Mouse (Mus musculus) kidney, adult 10 weeks (tissue): Measurements from ENCODE around the gene Syt8. TPM values are rescaled to one million over a fixed set of nuclear protein-coding genes. Genes with fewer than 3 reads are reported as not detected.

Source experiments
- polyA plus RNA-seq: library from polyadenylated mRNA; stranded (reverse); fragments of 350-450 nt; fragmentation: Illumina TruSeq; extraction: RNeasy Lipid Tissue Mini Kit (QIAGEN cat#74804); gene quantifications from one replicate; pipeline ENCODE4 v1.2.3, GENCODE M21; 2014; ENCODE audit warnings: low read depth, low replicate concordance

The Syt8 gene
- polyA plus RNA-seq = not detected

GRCm38 (mm10) chr7:142434137-142434865 lies at the start of gene Syt8:
Gene Syt8 (plus strand): TSS chr7:142434850.

GRCm38 (mm10) chr7:142387419-142388148 lies 47.1 kb upstream of the Syt8 start, which contains the start of gene Ctsd:
Gene Ctsd (minus strand): TSS chr7:142388038.

DNA sequence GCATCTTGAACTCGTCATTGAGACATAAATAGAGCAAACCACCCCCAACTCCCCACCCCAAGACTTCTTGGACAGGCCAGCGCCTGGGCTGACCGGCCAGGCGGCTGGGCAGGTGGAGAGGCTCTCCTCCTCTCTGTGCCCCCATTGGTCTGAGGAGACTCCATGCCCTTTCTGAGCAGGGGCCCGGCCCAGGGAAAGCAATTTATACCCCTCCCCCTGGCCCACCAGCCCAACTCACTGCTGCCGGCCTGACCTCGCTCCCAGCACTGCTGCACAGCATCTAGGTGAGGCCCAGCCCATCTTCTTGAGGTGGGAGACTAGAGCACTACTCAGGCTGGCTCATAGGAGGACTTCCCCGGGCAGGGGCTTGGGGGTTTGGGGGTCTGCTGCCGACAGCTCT lies 6.9 kb downstream of the Syt8 start, which contains the start of gene Tnni2:
Gene Tnni2, plus strand, starts transcription at position 224 of the 400 bp plus-strand sequence.

DNA sequence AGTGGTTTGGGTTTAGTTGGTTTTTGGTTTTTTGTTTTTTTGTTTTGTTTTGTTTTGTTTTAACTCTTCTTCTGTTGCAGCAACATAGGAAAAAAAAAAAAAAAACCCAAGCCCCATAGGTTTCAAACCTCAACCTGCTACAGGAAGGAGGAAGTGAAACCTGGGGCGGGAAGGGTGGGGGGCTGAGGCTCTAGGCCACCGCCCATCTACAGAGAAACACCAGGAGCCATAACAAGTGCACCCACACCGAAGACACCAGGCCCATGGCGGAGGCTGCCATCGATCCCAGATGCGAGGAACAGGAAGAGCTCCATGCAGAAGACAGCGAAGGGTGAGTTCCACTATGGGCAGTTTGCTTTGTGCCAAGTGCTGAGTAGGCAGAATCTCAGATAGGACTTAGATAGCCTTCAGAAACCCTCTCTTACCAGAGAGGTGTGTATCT lies 26.0 kb downstream of the Syt8 start, which contains the start of gene Lsp1:
Gene Lsp1, plus strand, starts transcription at position 174 of the 442 bp plus-strand sequence.

Other genes with a start within 250 kb of the Syt8 start
- gene Gm10153, start 244.5 kb upstream of the Syt8 start, polyA plus RNA-seq = not detected
- not detected for gene Krtap5-3, start 233.5 kb upstream of the Syt8 start, polyA plus RNA-seq
- gene Gm7579, start 223.0 kb upstream of the Syt8 start, polyA plus RNA-seq = not detected
- not detected for gene Krtap5-5, start 204.9 kb upstream of the Syt8 start, polyA plus RNA-seq
- gene Gm40460, start 193.8 kb upstream of the Syt8 start, polyA plus RNA-seq = not detected
- not detected for gene Gm2431, start 176.5 kb upstream of the Syt8 start, polyA plus RNA-seq
- gene Gm4559, start 160.5 kb upstream of the Syt8 start, polyA plus RNA-seq = not detected
- not detected for gene Krtap5-1, start 137.7 kb upstream of the Syt8 start, polyA plus RNA-seq
- gene Krtap5-4, start 131.3 kb upstream of the Syt8 start, polyA plus RNA-seq = not detected
- not detected for gene Ifitm10, start 61.1 kb upstream of the Syt8 start, polyA plus RNA-seq
- 33.5 TPM for gene Gm49369, start 52.2 kb upstream of the Syt8 start, polyA plus RNA-seq
- gene Ctsd, start 46.8 kb upstream of the Syt8 start, polyA plus RNA-seq = 46.4 TPM
- not detected for gene Tnni2, start 7.0 kb downstream of the Syt8 start, polyA plus RNA-seq
- gene Lsp1, start 26.0 kb downstream of the Syt8 start, polyA plus RNA-seq = 1.6 TPM
- not detected for gene Tnnt3, start 64.0 kb downstream of the Syt8 start, polyA plus RNA-seq
- 1.1 TPM for gene Mrpl23, start 97.8 kb downstream of the Syt8 start, polyA plus RNA-seq
- gene Igf2, start 232.0 kb downstream of the Syt8 start, polyA plus RNA-seq = 42.0 TPM
- gene Gm49394, start 235.1 kb downstream of the Syt8 start, polyA plus RNA-seq = not detected